Mouse (Mus musculus) Patski (cell line): Measurements from ENCODE around the gene Hapln1. TPM values are rescaled to one million over a fixed set of nuclear protein-coding genes. Genes with fewer than 3 reads are reported as not detected.
A peak's percentile ranks its signal among the peaks of the same experiment; 100 is the strongest.

Experiments used
- ATAC-seq: fragments of 100-300 bp; one replicate; pipeline ENCODE4 v1.8.0; 2021
- CTCF ChIA-PET: fragments of 350-600 bp; sonication (Branson Sonifier 250); formaldehyde crosslinking; loops from one replicate; lab custom pipeline; 2022; ENCODE audit warnings: inconsistent platforms; lab: Charles Lee
- POLR2A ChIA-PET: fragments of 350-600 bp; sonication (Branson Sonifier 250); formaldehyde crosslinking; loops from one replicate; lab custom pipeline; 2022; ENCODE audit warnings: antibody characterized with exemption, inconsistent platforms; lab: Charles Lee
- DNase-seq: peaks from one replicate; pipeline ENCODE4 v3.0.0-alpha.2; 2011; ENCODE audit warnings: low read depth, low spot score
- H3K27me3 ChIP-seq: fragments of 371-371 bp; one replicate; pipeline ENCODE4 v1.5.1; 2021
- CTCF ChIP-seq: fragments of 100-300 bp; IDR thresholded peaks from one replicate; pipeline ENCODE4 v1.5.1; 2021
- in situ Hi-C: fragments of 300-500 bp; cut with MboI; formaldehyde crosslinking; loops from 3 replicates; pipeline ENCODE4 v1.11.1; 2018; ENCODE audit warnings: low pct_unique_long_range_greater_than_20kb, mixed read lengths
- polyA plus RNA-seq: library from polyadenylated mRNA; unstranded; gene quantifications from one replicate; pipeline ENCODE4 v1.2.3, GENCODE M21; 2021

Gene Hapln1
- polyA plus RNA-seq, 1 experiment from 2014 or later, result not detected

DNA sequence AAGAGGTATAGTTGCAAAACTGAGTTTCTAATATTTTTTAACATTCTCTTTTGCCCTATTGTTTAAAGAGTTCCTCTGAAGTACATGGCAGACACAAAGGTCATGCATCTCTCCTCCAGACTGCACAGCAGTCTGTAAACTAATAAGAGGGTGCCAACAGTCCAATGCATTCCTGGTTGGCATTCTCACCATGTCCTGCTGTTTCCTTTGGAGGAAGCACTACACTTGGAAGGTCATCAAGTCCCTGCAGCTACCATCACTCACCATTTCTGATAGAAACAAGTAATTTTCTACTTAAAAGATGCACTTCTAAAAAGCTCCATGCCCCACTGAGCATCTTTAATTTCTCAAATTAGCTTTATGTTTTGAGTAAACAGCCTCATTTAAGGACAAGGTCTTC, 57.8 kb downstream of the Hapln1 start:
- TF ChIP-seq CTCF, result no peak
- ATAC-seq (no peak), DNase-seq (no peak)
- ChIA-PET POLR2A (no interaction called here), CTCF (no interaction called here)
- in situ Hi-C loops, result no loop called here
- H3K27me3 ChIP-seq, result peaks cover 5% of the 10 kb centered on the region

DNA sequence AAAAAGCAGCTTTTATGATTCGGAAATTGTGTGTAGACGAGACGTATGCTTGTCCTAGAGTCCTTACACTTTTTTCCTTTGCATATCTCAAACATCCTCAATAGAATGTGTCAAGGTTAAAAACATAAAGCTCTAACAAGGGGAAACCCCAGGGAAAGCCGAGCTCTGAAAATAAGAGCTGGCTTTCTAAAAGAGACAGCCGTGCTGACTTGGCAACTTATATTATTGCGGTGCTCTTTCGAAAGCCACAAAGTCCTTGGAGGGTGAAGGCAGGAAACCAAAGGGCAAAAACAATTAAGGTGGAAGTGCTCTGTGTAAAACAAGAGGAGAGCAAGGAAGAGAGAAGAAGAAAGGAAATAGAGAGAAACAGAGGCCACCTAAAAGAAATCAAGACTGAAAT, 60.9 kb downstream of the Hapln1 start:
- in situ Hi-C loops, result no loop called here
- ATAC-seq, result no peak
- no peak for TF ChIP-seq CTCF
- no peak for DNase-seq
- H3K27me3 ChIP-seq, result peaks cover 2% of the 10 kb centered on the region
- POLR2A ChIA-PET, result no interaction called here
- CTCF ChIA-PET, result no interaction called here

DNA sequence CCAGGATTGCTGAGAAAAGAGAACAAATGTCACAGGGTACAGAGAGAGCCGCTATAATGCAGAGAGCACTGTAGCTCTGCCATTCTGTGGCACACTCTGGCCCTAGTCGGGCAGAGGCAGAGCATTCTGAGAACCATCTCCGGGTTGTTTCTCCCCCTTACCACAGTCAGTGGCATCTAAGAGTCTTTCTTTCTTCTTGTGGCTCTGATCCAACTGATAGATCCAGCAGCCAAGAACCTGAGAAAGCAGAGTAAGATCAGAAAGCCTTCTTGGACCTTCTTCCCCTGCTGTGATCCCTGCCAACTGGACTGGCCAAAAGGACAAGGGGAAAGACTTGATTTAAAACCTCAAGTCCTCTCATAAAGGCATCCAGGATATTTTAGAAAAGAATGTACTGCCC, 63.7 kb downstream of the Hapln1 start:
- in situ Hi-C loops, result no loop called here

DNA sequence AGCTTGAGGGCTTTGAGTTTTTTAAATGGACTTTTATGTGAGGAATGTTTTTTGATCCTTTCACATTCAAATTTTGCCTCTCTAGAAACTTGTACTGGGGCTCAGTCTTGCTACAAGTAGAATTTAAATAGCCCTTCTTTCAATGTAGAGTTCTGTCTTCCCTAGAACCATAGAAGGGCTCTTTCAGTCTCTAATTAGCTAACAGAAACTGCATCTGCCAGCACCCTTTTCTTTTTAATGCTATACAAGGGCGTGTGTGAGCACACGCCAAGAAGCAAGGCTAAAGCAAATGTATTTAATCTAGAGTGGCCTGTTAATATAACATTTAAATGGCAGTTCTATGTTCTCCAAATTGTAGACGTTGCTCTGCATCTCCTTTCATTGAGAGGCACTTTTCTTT, 67.8 kb downstream of the Hapln1 start:
- ChIA-PET POLR2A (no interaction called here), CTCF (no interaction called here)
- no peak for ATAC-seq
- no peak for TF ChIP-seq CTCF
- no peak for DNase-seq
- peaks cover 27% of the 10 kb centered on the region for H3K27me3 ChIP-seq
- in situ Hi-C loops, result no loop called here

More for the DNA sequence above, 63.7 kb downstream of the Hapln1 start:
- CTCF ChIA-PET, result no interaction called here
- DNase-seq (no peak), ATAC-seq (no peak)
- POLR2A ChIA-PET, result no interaction called here
- no peak for TF ChIP-seq CTCF
- H3K27me3 ChIP-seq, result no peaks in the 10 kb centered on the region

DNA sequence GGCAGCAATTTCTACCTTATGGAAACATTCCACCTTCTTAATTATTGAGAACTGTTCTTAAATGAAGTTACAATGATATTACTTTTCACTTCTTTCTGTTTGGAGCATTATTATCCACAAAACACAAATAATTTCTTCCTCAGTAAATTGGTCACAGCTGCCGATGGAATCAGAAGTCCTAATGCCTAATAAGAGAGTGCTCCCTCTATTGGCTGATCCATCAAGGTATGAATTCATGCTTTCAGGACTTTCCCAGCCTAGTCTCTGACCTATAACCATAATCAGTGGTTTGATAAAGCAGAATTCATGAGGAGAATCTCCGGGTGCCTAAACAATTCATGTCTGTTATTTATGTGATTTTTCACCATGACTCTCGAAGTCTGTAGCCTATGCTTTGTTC, 79.5 kb downstream of the Hapln1 start:
- TF ChIP-seq CTCF, result no peak
- DNase-seq (no peak), ATAC-seq (no peak)
- peaks cover 4% of the 10 kb centered on the region for H3K27me3 ChIP-seq
- in situ Hi-C loops, result no loop called here
- CTCF ChIA-PET, result no interaction called here
- POLR2A ChIA-PET, result no interaction called here

DNA sequence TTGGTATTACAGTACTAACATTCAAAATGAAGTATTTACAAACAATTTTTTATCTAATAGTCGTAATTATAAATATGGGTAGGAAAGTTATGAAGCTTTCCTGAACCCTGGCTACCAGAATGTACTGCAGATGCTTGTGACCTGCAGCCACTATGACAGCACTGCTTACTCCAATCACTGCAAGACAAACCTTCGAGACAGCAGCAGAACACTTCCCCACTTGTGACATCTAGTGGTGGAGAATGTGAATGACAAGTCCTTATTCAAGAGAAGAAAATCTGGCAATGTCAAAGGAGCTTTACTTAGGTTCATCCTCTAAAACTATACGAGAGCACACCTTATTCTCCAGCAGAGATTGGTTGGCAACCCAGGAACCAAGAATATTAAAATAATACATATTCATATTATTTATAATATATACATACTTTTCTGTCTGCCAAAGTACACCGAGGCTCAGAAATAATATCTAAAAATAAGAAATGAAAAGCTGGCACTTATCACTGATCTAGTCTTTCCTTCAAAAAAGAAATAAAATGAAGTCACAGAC, 94.6 kb downstream of the Hapln1 start:
- peak; percentile 80 for ATAC-seq
- POLR2A ChIA-PET, result no interaction called here
- TF ChIP-seq CTCF, result peak; percentile 72
- in situ Hi-C loops, result no loop called here
- peaks cover 18% of the 10 kb centered on the region for H3K27me3 ChIP-seq
- CTCF ChIA-PET, result interaction anchor here (0.6 to 1.2 kb wide), 7 partner anchors 9 to 101 kb away, joined by 3 to 5 read pairs (median 4); no protein-coding TSS in a partner anchor
- DNase-seq, result no peak

DNA sequence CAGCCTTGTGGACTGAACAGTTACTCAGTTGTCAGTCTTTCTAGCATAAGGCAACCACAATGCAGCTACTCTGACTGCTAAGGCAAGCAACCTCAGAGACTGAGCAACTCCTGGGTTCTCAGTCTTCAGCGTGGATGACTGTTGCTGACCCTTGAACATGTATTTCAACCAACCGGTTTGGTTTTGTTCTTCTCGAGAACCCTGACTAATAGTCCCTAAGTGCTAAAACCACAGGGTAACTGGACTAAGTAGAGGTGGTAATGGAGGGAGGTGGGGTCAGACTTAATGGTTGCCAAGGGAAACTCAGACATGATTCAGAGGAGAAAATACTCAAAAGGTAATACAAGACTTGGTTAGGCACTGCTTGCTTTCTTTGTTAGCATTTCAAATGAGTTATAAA, 97.4 kb downstream of the Hapln1 start:
- ATAC-seq (no peak), DNase-seq (no peak)
- peaks cover 22% of the 10 kb centered on the region for H3K27me3 ChIP-seq
- in situ Hi-C loops, result loop anchor here (5.0 kb wide), 1 partner anchor 90 kb away; no protein-coding TSS in a partner anchor
- ChIA-PET POLR2A (no interaction called here), CTCF (interaction anchor here (0.8 to 1.0 kb wide), 2 partner anchors 9 to 20 kb away, joined by 3 read pairs; no protein-coding TSS in a partner anchor)
- TF ChIP-seq CTCF, result no peak

DNA sequence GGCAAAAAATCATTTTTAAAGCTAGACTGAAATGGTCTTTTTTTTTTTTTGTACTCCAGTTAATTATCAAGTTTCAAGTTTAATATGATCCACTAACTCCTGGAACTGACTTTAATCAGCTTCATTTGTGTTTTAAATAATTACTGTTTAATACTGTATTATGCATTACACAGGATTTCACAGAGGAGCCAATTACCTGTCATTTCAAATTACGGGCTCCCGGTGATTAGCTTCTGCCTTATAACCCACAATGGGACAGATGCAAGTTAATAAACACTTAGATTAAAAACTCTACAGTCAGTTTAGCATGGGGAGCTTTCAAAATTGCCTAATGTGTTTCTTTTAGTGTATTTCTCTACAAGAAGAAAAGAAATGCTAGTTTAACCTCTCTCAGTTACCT, 106.0 kb downstream of the Hapln1 start:
- DNase-seq, result no peak
- ChIA-PET POLR2A (no interaction called here), CTCF (interaction anchor here (1.2 to 1.3 kb wide), 2 partner anchors 9 to 11 kb away, joined by 3 to 4 read pairs; no protein-coding TSS in a partner anchor)
- in situ Hi-C loops, result no loop called here
- peaks cover 2% of the 10 kb centered on the region for H3K27me3 ChIP-seq
- no peak for TF ChIP-seq CTCF
- no peak for ATAC-seq

DNA sequence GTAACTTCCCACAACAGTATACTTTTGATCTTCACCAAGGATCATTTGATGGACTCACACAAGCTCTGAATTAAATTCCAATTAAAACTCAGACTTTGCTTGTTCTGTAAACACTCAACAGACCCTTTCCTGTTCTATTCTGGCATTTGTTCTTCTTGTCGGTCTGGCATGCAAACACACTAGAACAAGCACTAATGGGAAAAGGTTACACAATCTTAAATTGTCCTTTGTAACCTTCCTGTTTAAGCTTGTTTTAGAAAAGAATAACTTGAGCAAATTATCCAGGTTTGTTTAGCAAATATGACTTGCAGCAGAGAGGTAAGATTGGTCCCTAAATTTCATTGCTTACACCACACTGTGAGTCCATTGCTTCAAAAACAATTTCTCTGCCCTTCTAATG, 113.2 kb downstream of the Hapln1 start:
- no peak for TF ChIP-seq CTCF
- no peak for DNase-seq
- ChIA-PET POLR2A (no interaction called here), CTCF (interaction anchor here (1.8 kb wide), 1 partner anchor 19 kb away, joined by 4 read pairs; no protein-coding TSS in a partner anchor)
- ATAC-seq, result no peak
- H3K27me3 ChIP-seq, result no peaks in the 10 kb centered on the region
- in situ Hi-C loops, result no loop called here

DNA sequence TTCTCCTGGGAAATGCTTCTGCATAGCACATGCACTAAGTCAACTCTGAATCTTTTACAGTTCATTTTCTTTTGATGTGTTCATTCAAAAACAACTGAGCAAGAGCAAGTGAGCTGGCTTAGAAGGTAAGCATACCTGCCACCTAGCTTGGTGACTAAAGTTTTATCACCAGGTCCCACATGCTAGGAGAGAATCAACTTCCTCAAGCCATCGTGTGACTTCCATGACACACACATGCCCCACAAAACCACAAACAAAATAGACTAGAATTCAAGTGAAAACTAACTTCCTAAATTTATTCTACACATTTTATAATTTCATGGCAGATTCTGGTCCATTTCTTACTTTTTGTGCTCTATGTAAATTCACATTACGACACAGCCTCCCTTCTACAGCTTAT, 113.7 kb downstream of the Hapln1 start:
- ATAC-seq (no peak), DNase-seq (no peak)
- CTCF ChIA-PET, result interaction anchor here (1.2 to 1.8 kb wide), 2 partner anchors 15 to 19 kb away, joined by 3 to 4 read pairs; no protein-coding TSS in a partner anchor
- no peaks in the 10 kb centered on the region for H3K27me3 ChIP-seq
- in situ Hi-C loops, result no loop called here
- TF ChIP-seq CTCF, result no peak
- POLR2A ChIA-PET, result no interaction called here

DNA sequence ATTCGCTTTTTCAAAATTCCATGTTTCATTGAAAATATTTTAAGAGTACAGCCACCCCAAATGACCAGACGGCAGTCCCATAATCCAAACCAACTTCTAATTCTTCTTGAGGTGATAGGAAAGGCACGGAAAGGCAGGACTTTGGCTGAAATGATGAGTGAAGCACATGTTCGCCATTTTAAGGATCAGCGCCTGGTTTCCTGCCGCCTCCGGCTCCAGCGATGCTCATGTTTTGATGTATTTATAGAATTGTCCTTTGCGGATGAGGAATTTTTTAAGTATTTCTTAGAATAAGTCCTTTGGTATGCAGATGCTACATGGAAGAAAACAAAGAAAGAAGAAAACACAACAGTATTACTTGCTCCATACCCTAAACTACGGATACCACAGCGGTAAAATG, 117.5 kb downstream of the Hapln1 start:
- ChIA-PET POLR2A (no interaction called here), CTCF (no interaction called here)
- ATAC-seq (no peak), DNase-seq (no peak)
- TF ChIP-seq CTCF, result no peak
- no peaks in the 10 kb centered on the region for H3K27me3 ChIP-seq
- in situ Hi-C loops, result no loop called here

Other genes starting within 250 kb of the Hapln1 start
- gene Vcan, start 202.7 kb downstream of the Hapln1 start, polyA plus RNA-seq, result 13.0 TPM